Mouse (Mus musculus) stomach, postnatal 0 days (tissue): ENCODE results near the gene Wfdc10. TPM values are rescaled to one million over a fixed set of nuclear protein-coding genes. Genes with fewer than 3 reads are reported as not detected.

ENCODE experiments used
- ATAC-seq: fragments of 200-750 bp; cut with Nextera tagmentation; 2 replicates; pipeline ENCODE4 v1.8.0; 2017; ENCODE audit not compliant: low FRiP score, low TSS enrichment
- DNase-seq: peaks from one replicate; pipeline ENCODE4 v3.0.0-alpha.2; 2016; ENCODE audit warnings: low spot score
- H3K27ac ChIP-seq: fragments of 300-500 bp; sonication (generic); replicated peaks from 2 replicates; pipeline ENCODE4 v1.5.1; 2014; ENCODE audit warnings: mild to moderate bottlenecking, control low read depth
- H3K27me3 ChIP-seq: fragments of 300-500 bp; sonication (generic); 2 replicates; pipeline ENCODE4 v1.6.1; 2014; ENCODE audit warnings: low read length; ENCODE audit not compliant: control insufficient read depth, insufficient read depth
- H3K36me3 ChIP-seq: fragments of 300-500 bp; sonication (generic); 2 replicates; pipeline ENCODE4 v1.6.1; 2014; ENCODE audit warnings: low read length, mixed read lengths; ENCODE audit not compliant: control insufficient read depth, insufficient read depth
- H3K4me1 ChIP-seq: fragments of 300-500 bp; sonication (generic); replicated peaks from 2 replicates; pipeline ENCODE4 v1.6.1; 2014; ENCODE audit warnings: antibody characterized with exemption; ENCODE audit not compliant: control insufficient read depth, insufficient read depth
- H3K4me2 ChIP-seq: fragments of 300-500 bp; sonication (generic); replicated peaks from 2 replicates; pipeline ENCODE4 v1.6.1; 2014; ENCODE audit warnings: low read depth, mild to moderate bottlenecking, control low read depth, moderate library complexity
- H3K4me3 ChIP-seq: fragments of 300-500 bp; sonication (generic); 2 replicates; pipeline ENCODE4 v1.5.1; 2014; ENCODE audit warnings: low read depth, low read length, control low read depth
- H3K9ac ChIP-seq: fragments of 300-500 bp; sonication (generic); 2 replicates; pipeline ENCODE4 v1.6.1; 2014; ENCODE audit warnings: mild to moderate bottlenecking, low read length, control low read depth, mixed read lengths
- H3K9me3 ChIP-seq: fragments of 300-500 bp; sonication (generic); 2 replicates; pipeline ENCODE4 v1.6.1; 2016; ENCODE audit warnings: low read length; ENCODE audit not compliant: control insufficient read depth
- CTCF ChIP-seq: IDR thresholded peaks from 2 replicates; pipeline ENCODE4 v1.5.1; 2016; ENCODE audit warnings: antibody characterized with exemption, low read depth, mild to moderate bottlenecking, moderate library complexity
- EP300 ChIP-seq: optimal IDR thresholded peaks from 2 replicates; pipeline ENCODE3; 2016; ENCODE audit warnings: antibody characterized with exemption
- WGBS: fragments of 180-500 bp; shearing (Covaris S2); extraction: QIAGEN DNeasy Blood & Tissue Kit; methylation state at CpG from one replicate; pipeline ENCODE4 v1.1.7; 2014; 5-methylcytosine and 5-hydroxymethylcytosine counted together
- polyA plus RNA-seq: library from polyadenylated mRNA; unstranded; fragments of >200 nt; fragmentation: Nextera tagmentation; extraction: Ambion mirVana; gene quantifications from 2 replicates; pipeline ENCODE4 v1.2.1, GENCODE M21; 2015

The Wfdc10 gene
- polyA plus RNA-seq, 1 experiment from 2014 or later: 12.2 TPM

- no peaks in the 10 kb centered on the region for H3K36me3 ChIP-seq
- 32% methylated on average over 3 of the region's 3 CpGs for WGBS
- no peak overlapping the region for H3K4me2 ChIP-seq
- H3K4me3 ChIP-seq: no peak overlapping the region
- no peaks in the 10 kb centered on the region for H3K4me1 ChIP-seq
- no peak overlapping the region for H3K9ac ChIP-seq
- no peak overlapping the region for H3K27ac ChIP-seq
- H3K27me3 ChIP-seq: no peaks in the 10 kb centered on the region
- ATAC-seq (peak; percentile 55; the same call in 1 of the 2 replicates), DNase-seq (peak; percentile 40)
- no peaks in the 10 kb centered on the region for H3K9me3 ChIP-seq
- TF ChIP-seq CTCF (no peak), EP300 (no peak)
Observed at GRCm38 (mm10) chr2:164679906-164680305, 24.1 kb downstream of the Wfdc10 start.

- Histone ChIP-seq H3K27me3 (no peaks in the 10 kb centered on the region), H3K9ac (peak within 1 kb of the TSS; percentile 8; the same call in 1 of the 2 replicates), H3K9me3 (no peaks in the 10 kb centered on the region), H3K4me1 (no peaks in the 10 kb centered on the region), H3K27ac (0 out of 2 replicates have a peak within 1 kb of the TSS, but pooled peaks have one; percentile 30), H3K4me2 (peak within 1 kb of the TSS; percentile 20; the same call in 1 of the 2 replicates), H3K36me3 (no peaks in the 10 kb centered on the region), H3K4me3 (0 out of 2 replicates have a peak within 1 kb of the TSS, but pooled peaks have one; percentile 4)
- no peak for TF ChIP-seq CTCF
- no peak for TF ChIP-seq EP300
- DNase-seq: no peak
- no peak for ATAC-seq
- 36% methylated on average over 3 of the region's 3 CpGs for WGBS
Observed at GRCm38 (mm10) chr2:164684807-164685206, 29.0 kb downstream of the Wfdc10 start, which contains the start of gene Wfdc13. Gene Wfdc13 (plus strand): TSS chr2:164685107.

DNA sequence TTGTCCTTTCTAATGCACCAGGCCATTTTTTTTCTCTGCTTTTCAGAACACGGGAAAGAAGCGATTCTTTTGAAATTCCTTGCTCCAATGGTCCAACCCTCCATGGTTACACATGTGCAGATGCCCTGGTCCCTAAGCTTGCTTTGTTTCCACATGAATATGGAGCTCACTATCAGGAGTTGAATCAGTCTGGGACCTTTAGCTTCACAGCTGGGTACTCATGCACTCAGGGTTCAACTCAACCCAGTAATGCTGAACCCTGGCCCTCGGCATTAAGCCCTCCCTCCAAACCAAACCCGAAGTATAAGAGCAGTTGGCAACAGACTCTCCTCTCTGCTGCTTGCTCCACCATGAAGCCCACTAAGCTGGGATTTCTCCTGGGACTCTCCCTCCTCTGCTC, 42.4 kb downstream of the Wfdc10 start, which contains the start of gene Spint4:
TSS of gene Spint4 (plus strand) at position 301 of the 400 bp plus-strand sequence.
- no peaks in the 10 kb centered on the region for H3K36me3 ChIP-seq
- no peak for TF ChIP-seq CTCF
- no peak for TF ChIP-seq EP300
- no peaks in the 10 kb centered on the region for H3K27me3 ChIP-seq
- H3K4me1 ChIP-seq: no peaks in the 10 kb centered on the region
- no peak for DNase-seq
- H3K4me3 ChIP-seq: no peak within 1 kb of the TSS
- no peak within 1 kb of the TSS for H3K9ac ChIP-seq
- no peaks in the 10 kb centered on the region for H3K9me3 ChIP-seq
- no peak within 1 kb of the TSS for H3K4me2 ChIP-seq
- WGBS: 66% methylated on average over 4 of the region's 4 CpGs
- H3K27ac ChIP-seq: no peak within 1 kb of the TSS
- ATAC-seq: no peak

DNA sequence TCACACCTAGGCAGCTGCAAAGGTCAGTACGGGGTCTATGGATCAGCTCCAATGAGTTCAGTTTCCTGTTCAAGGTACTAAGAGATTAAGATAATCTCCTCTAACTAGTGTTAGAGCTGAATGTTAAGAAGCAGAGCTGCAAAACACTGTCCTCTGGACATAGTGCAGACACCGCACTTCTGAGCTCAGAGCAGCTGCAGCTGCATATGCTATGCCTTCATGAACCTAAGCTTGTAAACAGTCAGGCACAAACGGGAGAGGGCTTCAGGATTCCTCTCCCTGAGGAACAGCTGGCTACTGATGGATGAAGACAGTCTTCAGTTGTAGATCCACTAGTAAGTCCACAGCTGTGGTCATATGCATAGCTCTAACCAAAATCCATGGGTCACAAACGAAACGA, 45.1 kb downstream of the Wfdc10 start:
- no peak overlapping the region for H3K4me3 ChIP-seq
- DNase-seq (no peak), ATAC-seq (no peak)
- H3K27me3 ChIP-seq: no peaks in the 10 kb centered on the region
- no peak for TF ChIP-seq CTCF
- no peak overlapping the region for H3K4me2 ChIP-seq
- no peaks in the 10 kb centered on the region for H3K9me3 ChIP-seq
- no peaks in the 10 kb centered on the region for H3K36me3 ChIP-seq
- no peak overlapping the region for H3K27ac ChIP-seq
- 37% methylated on average over 5 of the region's 5 CpGs for WGBS
- no peak overlapping the region for H3K9ac ChIP-seq
- H3K4me1 ChIP-seq: no peaks in the 10 kb centered on the region

- Histone ChIP-seq H3K27me3 (no peaks in the 10 kb centered on the region), H3K27ac (no peak overlapping the region), H3K4me1 (no peaks in the 10 kb centered on the region), H3K9me3 (no peaks in the 10 kb centered on the region), H3K4me3 (no peak overlapping the region), H3K36me3 (no peaks in the 10 kb centered on the region), H3K4me2 (no peak overlapping the region), H3K9ac (no peak overlapping the region)
- DNase-seq (no peak), ATAC-seq (no peak)
- 63% methylated on average over 5 of the region's 5 CpGs for whole genome bisulfite sequencing
- no peak for TF ChIP-seq EP300
- TF ChIP-seq CTCF: no peak
Observed at GRCm38 (mm10) chr2:164701761-164702160, 45.9 kb downstream of the Wfdc10 start.

GRCm38 (mm10) chr2:164704235-164704634, 48.4 kb downstream of the Wfdc10 start:
- no peak for ATAC-seq
- TF ChIP-seq EP300 (no peak), CTCF (no peak)
- H3K9me3 ChIP-seq: no peaks in the 10 kb centered on the region
- no peaks in the 10 kb centered on the region for H3K4me1 ChIP-seq
- no peak for DNase-seq
- H3K4me3 ChIP-seq: no peak overlapping the region
- 83% methylated on average over 5 of the region's 5 CpGs for WGBS
- no peak overlapping the region for H3K9ac ChIP-seq
- H3K36me3 ChIP-seq: no peaks in the 10 kb centered on the region
- no peaks in the 10 kb centered on the region for H3K27me3 ChIP-seq
- H3K27ac ChIP-seq: no peak overlapping the region
- H3K4me2 ChIP-seq: no peak overlapping the region
